Mouse (Mus musculus) liver, postnatal 0 days (tissue): Measurements from ENCODE around the gene Meis1. TPM values are rescaled to one million over a fixed set of nuclear protein-coding genes. Genes with fewer than 3 reads are reported as not detected.
A peak's percentile ranks its signal among the peaks of the same experiment; 100 is the strongest.

Experiments
- ATAC-seq: fragments of 200-750 bp; cut with Nextera tagmentation; 2 replicates; pipeline ENCODE4 v1.8.0; 2017; ENCODE audit warnings: mild to moderate bottlenecking, moderate library complexity
- DNase-seq: peaks from one replicate; pipeline ENCODE4 v3.0.0-alpha.2; 2016
- H3K27ac ChIP-seq: fragments of 300-500 bp; sonication (generic); 2 replicates; pipeline ENCODE4 v1.5.1; 2014; ENCODE audit warnings: antibody characterized with exemption, moderate library complexity, mild to moderate bottlenecking, low read depth
- H3K27me3 ChIP-seq: fragments of 300-500 bp; sonication (generic); 2 replicates; pipeline ENCODE4 v1.6.1; 2014; ENCODE audit warnings: low read length, control low read depth, mixed read lengths; ENCODE audit not compliant: insufficient read depth
- H3K36me3 ChIP-seq: fragments of 300-500 bp; sonication (generic); replicated peaks from 2 replicates; pipeline ENCODE4 v1.6.1; 2014; ENCODE audit warnings: mild to moderate bottlenecking, control low read depth, low read length, moderate library complexity, mixed read lengths; ENCODE audit not compliant: insufficient read depth
- H3K4me1 ChIP-seq: fragments of 300-500 bp; sonication (generic); 2 replicates; pipeline ENCODE4 v1.6.1; 2014; ENCODE audit warnings: antibody characterized with exemption, mild to moderate bottlenecking, control low read depth; ENCODE audit not compliant: insufficient read depth
- H3K4me2 ChIP-seq: fragments of 300-500 bp; sonication (generic); 2 replicates; pipeline ENCODE4 v1.6.1; 2014; ENCODE audit warnings: low read depth, mild to moderate bottlenecking, low read length, moderate library complexity, mixed read lengths
- H3K4me3 ChIP-seq: fragments of 300-500 bp; sonication (generic); 2 replicates; pipeline ENCODE4 v1.5.1; 2014; ENCODE audit warnings: low read depth, low read length
- H3K9ac ChIP-seq: fragments of 300-500 bp; sonication (generic); replicated peaks from 2 replicates; pipeline ENCODE4 v1.6.1; 2014; ENCODE audit warnings: mild to moderate bottlenecking, moderate library complexity
- H3K9me3 ChIP-seq: fragments of 300-500 bp; sonication (generic); 2 replicates; pipeline ENCODE4 v1.6.1; 2016; ENCODE audit warnings: mild to moderate bottlenecking, control low read depth, low read length, mixed read lengths
- CTCF ChIP-seq: sonication (generic); IDR thresholded peaks from 2 replicates; pipeline ENCODE4 v1.5.1; 2016; ENCODE audit warnings: antibody characterized with exemption, low read depth
- EP300 ChIP-seq: IDR thresholded peaks from 2 replicates; pipeline ENCODE4 v1.6.1; 2016; ENCODE audit warnings: antibody characterized with exemption, low read depth, mild to moderate bottlenecking
- WGBS: fragments of 180-500 bp; shearing (Covaris S2); extraction: QIAGEN DNeasy Blood & Tissue Kit; methylation state at CpG from one replicate; pipeline ENCODE4 v1.1.7; 2014; ENCODE audit not compliant: insufficient replicate concordance; 5-methylcytosine and 5-hydroxymethylcytosine counted together
- polyA plus RNA-seq: library from polyadenylated mRNA; unstranded; fragments of >200 nt; fragmentation: Nextera tagmentation; extraction: Ambion mirVana; gene quantifications from 2 replicates; pipeline ENCODE4 v1.2.1, GENCODE M21; 2015

Meis1 gene
- polyA plus RNA-seq, 1 experiment from 2014 or later, result 6.7 TPM

GRCm38 (mm10) chr11:19019204-19020171, 703 bp upstream of the Meis1 start:
- no peak for TF ChIP-seq EP300
- no peak for TF ChIP-seq CTCF
- H3K4me3 ChIP-seq, result peak overlapping the region; percentile 69
- peaks cover 13% of the 10 kb centered on the region; the same call in 1 of the 2 replicates for H3K27me3 ChIP-seq

DNA sequence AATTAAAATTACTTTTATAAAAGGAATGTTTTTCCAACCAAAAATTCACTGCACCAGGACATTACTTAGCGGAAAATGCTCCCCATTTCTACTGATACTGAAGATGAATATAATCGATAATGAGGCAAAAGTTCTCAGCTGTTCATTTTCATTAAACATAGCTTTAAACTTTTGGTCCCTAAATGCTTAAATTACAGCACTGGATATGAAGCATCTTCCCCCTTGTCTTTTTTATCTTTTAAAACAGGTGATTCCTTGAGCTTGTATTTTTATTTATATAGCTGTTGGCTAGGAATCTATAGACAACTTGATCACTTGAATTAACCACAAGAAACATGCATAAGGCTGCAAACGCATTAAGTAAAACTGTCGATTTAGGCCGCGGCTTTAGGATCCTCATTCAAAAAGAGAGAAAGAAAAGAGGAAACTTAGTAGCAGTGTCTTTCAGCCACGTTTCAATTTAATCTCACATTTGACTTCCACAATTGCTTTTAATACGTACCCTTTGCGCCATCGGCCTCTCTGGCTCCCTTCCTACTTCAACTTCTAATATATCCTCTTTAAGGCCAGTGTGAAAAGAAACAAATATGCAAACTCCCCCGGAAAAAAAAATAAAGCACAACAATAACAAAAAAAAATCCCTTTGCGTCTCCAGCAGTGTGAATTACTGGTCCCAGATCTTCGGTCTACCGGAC, 919 bp downstream of the Meis1 start:
- H3K9me3 ChIP-seq, result no peaks in the 10 kb centered on the region
- TF ChIP-seq CTCF (no peak), EP300 (no peak)
- peaks cover 15% of the 10 kb centered on the region; the same call in 1 of the 2 replicates for H3K27me3 ChIP-seq
- peaks cover 13% of the 10 kb centered on the region; the same call in 1 of the 2 replicates for H3K4me1 ChIP-seq
- H3K4me3 ChIP-seq, result peak overlapping the region; percentile 69
- ATAC-seq (no peak), DNase-seq (no peak)
- H3K36me3 ChIP-seq, result no peaks in the 10 kb centered on the region
- H3K9ac ChIP-seq, result peak overlapping the region; percentile 74
- WGBS, result 2% methylated on average over 14 of the region's 14 CpGs
- peak overlapping the region; percentile 90 for H3K27ac ChIP-seq
- peak overlapping the region; percentile 93 for H3K4me2 ChIP-seq

More at GRCm38 (mm10) chr11:19019204-19020171, 703 bp upstream of the Meis1 start:
- under 1% methylated on average over 67 of the region's 67 CpGs for WGBS
- DNase-seq (peak; percentile 61), ATAC-seq (peak; percentile 28)
- Histone ChIP-seq H3K4me2 (peak overlapping the region; percentile 93), H3K27ac (peak overlapping the region; percentile 90), H3K4me1 (peaks cover 13% of the 10 kb centered on the region; the same call in 1 of the 2 replicates), H3K9me3 (no peaks in the 10 kb centered on the region), H3K36me3 (no peaks in the 10 kb centered on the region), H3K9ac (peak overlapping the region; percentile 74)

DNA sequence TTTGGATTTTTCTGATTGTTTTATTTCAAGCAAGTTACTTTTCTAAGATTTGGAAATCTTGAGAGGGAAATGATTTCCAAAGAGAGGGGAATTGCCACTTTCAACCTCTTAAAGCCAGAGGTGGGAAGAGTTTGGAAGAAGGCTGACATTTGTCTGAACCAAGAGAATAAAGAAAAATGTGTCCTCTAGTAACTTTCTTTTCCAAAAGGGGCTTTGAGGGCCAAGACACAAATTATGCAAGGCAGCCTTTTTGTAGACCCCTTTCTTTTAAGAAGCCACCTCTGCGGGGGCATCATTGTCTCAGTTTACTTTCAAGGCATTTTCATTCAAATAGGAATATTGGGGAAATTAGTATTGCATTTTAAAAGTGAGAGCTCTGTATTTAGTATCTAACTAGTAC, 1.5 kb downstream of the Meis1 start:
- no peaks in the 10 kb centered on the region for H3K36me3 ChIP-seq
- no peaks in the 10 kb centered on the region for H3K9me3 ChIP-seq
- H3K9ac ChIP-seq, result 0 out of 2 replicates have a peak overlapping the region, but pooled peaks have one; percentile 41
- H3K4me1 ChIP-seq, result peaks cover 13% of the 10 kb centered on the region; the same call in 1 of the 2 replicates
- peak overlapping the region; percentile 69 for H3K4me3 ChIP-seq
- no peak overlapping the region for H3K27ac ChIP-seq
- TF ChIP-seq CTCF (no peak), EP300 (no peak)
- WGBS, result 4% methylated on average over 1 of the region's 1 CpGs
- ATAC-seq (no peak), DNase-seq (no peak)
- peaks cover 15% of the 10 kb centered on the region; the same call in 1 of the 2 replicates for H3K27me3 ChIP-seq
- peak overlapping the region; percentile 93 for H3K4me2 ChIP-seq

DNA sequence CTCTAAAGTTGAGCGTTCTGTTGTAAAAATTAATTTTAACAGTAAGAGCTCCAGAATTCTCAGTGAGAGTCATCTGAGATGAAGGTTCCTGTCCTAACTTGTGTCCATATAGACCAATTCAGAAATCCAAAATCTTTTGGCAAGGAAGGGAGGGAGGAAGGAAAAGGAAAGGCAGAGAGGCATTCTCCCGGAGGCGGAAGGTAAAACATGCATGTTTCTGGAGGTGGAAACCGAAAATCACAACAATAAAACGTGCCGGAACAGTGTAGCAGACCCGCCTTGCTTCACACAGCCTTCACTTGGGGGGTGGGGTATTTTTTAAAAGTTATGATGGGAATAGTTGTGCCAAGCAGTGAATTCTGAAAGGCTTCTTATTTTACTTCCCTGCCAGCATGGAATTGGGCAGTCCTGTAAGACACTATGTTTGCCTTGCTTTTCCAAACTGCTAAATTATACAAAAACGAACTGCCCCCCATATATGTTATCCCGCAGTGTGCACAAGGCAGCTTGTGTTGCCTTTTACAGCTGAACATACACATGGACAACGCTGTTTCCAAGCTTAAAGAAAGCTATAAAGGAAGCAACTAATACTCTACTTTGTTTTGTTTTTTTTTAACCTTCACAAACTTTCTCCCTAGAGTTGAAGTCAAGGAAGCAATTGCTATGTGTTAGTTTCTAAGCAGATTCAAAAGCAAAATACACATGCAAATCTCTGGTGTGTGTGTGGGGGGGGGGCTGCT, 2.1 kb downstream of the Meis1 start:
- DNase-seq, result no peak
- no peak for ATAC-seq
- Histone ChIP-seq H3K9me3 (no peaks in the 10 kb centered on the region), H3K4me1 (peaks cover 13% of the 10 kb centered on the region; the same call in 1 of the 2 replicates), H3K4me2 (peak overlapping the region; percentile 93), H3K36me3 (no peaks in the 10 kb centered on the region), H3K27ac (0 out of 2 replicates have a peak overlapping the region, but pooled peaks have one; percentile 34), H3K4me3 (peak overlapping the region; percentile 69), H3K27me3 (peaks cover 15% of the 10 kb centered on the region; the same call in 1 of the 2 replicates), H3K9ac (peak overlapping the region; percentile 74)
- no peak for TF ChIP-seq CTCF
- no peak for TF ChIP-seq EP300
- WGBS, result 2% methylated on average over 10 of the region's 10 CpGs

DNA sequence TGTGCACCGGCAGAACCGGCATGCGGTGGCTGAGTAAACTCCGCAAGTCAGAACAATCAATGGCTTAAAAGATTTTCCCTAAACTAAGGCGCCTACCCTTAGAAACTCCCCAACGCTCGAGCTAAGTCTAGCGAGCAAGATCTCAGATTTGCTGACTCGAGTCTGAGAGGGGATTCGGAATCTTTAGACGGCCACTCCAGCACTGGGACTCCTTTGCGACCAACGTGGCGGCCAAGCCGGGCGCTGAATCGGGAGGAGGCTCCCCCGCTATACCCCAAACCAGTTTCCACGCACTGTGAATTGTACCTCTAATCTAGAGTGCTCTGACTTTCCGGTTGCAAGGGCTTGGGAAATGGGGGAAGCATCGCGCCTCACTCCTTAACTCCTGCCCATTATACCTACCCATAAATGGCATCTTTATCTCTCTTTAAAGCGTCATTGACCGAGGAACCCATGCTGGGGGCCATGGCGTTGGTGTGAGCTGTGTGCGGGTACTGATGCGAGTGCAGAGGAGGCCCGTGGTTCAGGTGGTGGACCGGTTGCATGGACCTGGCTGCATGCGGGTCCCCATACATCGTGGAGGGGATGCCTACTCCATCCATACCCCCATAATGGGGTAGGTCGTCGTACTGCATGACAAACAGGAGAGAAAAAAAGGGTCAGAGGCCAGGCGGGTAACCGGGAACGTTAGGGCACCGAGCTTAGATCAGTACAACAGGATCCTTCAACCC, 2.9 kb downstream of the Meis1 start:
- Histone ChIP-seq H3K4me2 (peak overlapping the region; percentile 93), H3K27ac (0 out of 2 replicates have a peak overlapping the region, but pooled peaks have one; percentile 34), H3K27me3 (peaks cover 15% of the 10 kb centered on the region; the same call in 1 of the 2 replicates), H3K4me3 (peak overlapping the region; percentile 69), H3K4me1 (peaks cover 11% of the 10 kb centered on the region; the same call in 1 of the 2 replicates), H3K9me3 (no peaks in the 10 kb centered on the region), H3K9ac (peak overlapping the region; percentile 74), H3K36me3 (no peaks in the 10 kb centered on the region)
- TF ChIP-seq CTCF (no peak), EP300 (no peak)
- peak; percentile 28 for DNase-seq
- 1% methylated on average over 37 of the region's 37 CpGs for WGBS
- ATAC-seq, result no peak
